Mouse (Mus musculus) frontal cortex, postnatal 14 days (tissue): ENCODE measurements around the gene Slc39a10.
"Not testable (repeated sequence)": the region's sequence is repeated elsewhere in the genome, so short reads cannot be mapped to it uniquely, and the experiment has no call there.

Source experiments
- DNase-seq, 2 experiments: peaks; one replicate each; pipeline ENCODE4 v3.0.0; 2022; ENCODE audit warnings: low spot score in 2 of 2

Slc39a10 gene

GRCm38 (mm10) chr1:46864175-46864885 is 28.3 kb downstream of the Slc39a10 start:
- no peak for DNase-seq

DNA sequence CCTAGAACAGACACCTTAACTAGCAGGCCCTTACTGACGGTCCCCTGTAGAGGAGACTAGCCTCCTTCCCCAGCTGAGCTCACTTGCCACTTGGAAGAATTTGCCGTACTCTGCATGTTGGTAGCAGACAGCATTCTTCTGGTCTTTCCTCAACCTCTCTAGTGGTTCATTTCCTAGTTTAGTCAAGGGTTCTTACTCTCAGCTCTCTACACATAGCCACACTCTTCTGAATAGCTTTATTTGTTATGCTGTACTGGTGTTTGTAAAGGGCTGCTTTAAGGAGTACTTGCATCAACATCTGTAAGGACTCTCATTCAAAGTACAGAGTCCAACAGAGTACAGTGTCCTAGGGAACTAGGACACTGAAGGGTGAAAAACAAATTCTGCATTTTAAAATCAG is 29.2 kb downstream of the Slc39a10 start:
- DNase-seq, result no peak

GRCm38 (mm10) chr1:46860082-46860481 is 32.6 kb downstream of the Slc39a10 start:
- no peak for DNase-seq

GRCm38 (mm10) chr1:46858579-46858978 is 34.1 kb downstream of the Slc39a10 start:
- no peak for DNase-seq

DNA sequence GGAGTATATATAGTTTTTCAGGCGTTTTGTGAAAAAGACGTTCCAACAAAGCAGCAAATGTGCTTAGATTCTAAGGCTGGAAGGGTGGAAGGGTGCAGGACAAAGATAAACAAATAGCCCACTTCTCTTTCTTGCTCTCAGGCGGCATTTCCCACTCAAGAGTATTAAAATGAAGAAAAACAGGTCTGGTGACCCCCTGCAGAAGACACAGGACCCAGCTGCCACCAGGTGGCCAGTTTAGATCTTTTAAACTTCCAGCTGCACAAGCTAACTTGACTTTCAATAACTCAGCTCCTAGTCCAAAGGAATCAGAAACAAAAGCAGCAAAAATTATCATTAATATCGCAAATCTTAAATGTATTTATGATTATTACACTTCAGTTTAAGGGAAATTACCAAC is 36.2 kb downstream of the Slc39a10 start:
- no peak for DNase-seq

DNA sequence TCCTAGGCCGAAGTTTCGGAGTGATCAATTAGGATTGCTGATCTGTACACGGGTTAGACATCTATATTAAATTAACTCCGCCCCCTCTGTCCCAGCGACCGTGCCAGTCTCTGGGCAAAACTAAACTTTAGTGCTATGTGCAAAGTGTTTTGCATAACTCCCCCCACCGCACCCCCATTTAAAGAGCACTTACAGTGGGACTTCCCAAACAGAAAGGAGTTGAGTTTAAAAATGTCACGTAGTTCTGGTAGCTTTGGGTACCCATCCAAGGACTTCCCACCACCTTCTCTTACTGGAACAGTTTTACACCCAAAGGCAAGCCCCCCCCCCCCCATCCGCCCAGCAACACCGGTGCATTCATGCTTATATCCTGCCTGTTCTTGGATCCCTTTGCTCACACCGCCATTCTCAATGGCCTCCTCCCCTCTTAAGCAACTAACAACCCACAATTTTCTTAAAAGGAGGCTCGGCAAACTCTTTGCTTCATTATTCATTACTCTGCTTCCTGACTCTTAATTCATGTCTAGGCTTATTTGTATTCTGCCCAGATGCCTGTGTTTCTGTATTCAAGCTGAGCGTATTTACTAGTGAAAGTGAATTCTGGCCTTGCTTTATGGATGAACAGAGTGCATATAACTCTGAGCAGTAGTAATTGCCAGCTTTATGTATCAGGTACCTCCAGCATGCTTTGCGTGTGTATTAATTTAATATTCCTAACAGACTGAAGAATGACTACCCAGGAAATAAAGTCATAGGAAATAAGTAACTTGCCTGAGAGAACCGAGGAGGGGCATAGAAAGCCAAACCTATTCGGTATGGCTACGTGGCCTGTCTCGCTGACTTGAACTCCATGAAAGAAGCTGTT is 38.4 kb downstream of the Slc39a10 start:
- DNase-seq, result no peak

- peak; percentile 95 for DNase-seq
Measured at GRCm38 (mm10) chr1:46853317-46854035, 39.2 kb downstream of the Slc39a10 start.

DNA sequence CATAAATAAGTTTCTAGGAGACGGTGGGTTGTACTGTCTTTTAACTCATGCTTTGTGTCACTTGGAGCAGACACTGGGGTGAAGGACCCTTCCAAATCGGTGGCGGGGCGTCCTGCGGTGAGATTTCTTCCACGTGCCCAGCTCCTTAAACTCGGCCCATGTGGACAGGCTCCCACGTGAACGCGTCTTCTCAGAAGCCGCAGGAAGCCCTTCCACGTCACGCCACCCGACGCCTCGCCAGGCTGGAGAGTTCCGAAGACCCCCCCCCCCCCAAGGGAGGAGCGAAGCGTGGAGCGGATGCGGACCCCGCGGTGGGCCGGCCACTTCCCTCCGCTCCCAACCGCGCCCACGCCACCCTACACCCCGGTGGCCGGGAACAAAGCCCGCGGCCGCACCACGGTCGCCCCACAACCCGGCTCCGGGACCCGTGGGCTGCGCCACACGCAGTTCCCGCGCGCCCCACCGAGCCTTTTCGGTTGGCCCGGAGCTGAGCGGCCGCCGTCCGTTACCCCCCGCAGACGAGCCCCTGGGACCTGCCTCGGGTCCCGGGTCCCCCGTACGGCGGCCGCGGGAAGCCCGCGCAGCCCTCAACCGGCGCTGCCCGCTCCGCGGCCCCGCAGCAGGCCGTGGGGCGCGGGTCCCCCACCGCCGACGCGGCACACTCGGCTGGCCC is 39.9 kb downstream of the Slc39a10 start:
- peak; percentile 42 to 69 for DNase-seq

GRCm38 (mm10) chr1:46852216-46852599 is 40.4 kb downstream of the Slc39a10 start:
- no peak for DNase-seq

DNA sequence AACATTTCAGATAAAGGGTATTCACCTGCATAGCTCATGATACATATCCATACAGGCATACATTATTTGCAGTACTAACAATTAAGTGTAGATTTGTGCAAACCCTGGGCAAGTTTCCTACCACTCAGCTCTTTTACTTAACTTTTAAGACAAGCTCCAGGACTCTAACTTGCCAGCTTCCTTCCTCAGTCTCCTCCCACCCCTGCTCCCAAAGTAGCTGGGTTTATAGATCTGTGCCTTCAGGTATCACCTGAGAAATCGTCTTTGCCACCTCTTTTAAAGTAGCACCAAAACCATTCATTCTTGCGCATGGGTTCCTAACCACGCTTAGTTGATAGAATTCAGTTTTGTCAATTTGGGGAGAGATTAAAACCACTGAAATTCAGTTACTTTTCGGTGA is 41.1 kb downstream of the Slc39a10 start:
- DNase-seq, result no peak

GRCm38 (mm10) chr1:46849758-46850157 is 42.9 kb downstream of the Slc39a10 start:
- peak in 1 of 2 experiments; percentile 44 for DNase-seq

DNA sequence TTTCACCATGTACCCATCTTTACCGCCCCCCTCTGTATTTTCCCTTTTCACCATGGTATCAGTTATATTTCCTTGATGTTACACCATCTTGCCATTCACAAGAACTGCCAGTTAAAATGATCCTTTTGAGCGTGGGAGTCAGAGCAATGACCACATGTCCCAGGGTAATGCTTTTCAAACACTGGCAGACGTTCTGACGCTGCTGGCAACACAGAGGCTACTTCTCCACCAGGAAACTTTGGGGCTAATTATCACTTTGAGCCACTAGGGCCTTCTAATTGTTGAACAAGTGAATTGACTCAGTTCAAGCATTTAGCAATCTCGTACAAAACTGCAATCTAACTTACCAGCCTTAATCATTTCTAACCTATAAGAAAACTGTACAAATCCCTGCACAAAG is 47.4 kb downstream of the Slc39a10 start:
- no peak for DNase-seq

DNA sequence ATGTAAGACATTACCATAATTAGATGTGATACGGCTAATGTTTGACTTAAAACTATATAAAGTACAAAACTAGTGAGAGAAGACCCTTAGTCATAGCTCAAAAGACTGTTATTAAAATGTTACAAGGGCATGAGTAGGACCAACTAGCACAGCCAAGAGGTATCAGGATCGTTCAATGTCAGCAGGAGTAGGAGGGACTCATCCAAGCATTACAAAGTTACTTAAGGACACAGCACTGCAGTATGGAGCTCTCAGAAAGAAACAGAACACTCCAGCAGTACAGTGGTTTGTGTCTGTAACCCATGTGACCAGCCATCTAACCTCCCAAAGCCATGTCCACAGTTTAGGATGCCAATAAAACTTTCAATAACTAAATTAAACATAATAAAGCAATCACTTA is 48.4 kb downstream of the Slc39a10 start:
- DNase-seq, result no peak

GRCm38 (mm10) chr1:46843406-46843805 is 49.2 kb downstream of the Slc39a10 start:
- no peak for DNase-seq

DNA sequence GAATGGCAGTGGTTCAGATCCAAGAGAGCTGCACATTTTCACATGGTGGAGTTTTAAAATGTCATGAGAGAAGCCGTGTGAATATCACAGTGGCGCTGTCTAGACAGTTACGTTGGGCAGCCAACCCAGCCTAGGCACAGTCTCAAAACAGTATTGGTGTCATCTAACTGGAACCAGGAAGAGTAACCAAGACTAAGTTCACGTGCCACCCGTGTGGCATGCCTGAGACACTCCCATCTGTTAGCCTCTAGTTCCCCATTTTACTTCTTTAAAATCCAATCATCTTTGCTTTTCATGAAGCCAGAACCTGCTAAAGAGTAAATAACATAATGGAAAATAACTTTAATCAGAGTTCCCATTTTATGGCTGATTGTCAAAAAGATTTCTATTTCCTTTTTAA is 60.7 kb downstream of the Slc39a10 start:
- no peak for DNase-seq

DNA sequence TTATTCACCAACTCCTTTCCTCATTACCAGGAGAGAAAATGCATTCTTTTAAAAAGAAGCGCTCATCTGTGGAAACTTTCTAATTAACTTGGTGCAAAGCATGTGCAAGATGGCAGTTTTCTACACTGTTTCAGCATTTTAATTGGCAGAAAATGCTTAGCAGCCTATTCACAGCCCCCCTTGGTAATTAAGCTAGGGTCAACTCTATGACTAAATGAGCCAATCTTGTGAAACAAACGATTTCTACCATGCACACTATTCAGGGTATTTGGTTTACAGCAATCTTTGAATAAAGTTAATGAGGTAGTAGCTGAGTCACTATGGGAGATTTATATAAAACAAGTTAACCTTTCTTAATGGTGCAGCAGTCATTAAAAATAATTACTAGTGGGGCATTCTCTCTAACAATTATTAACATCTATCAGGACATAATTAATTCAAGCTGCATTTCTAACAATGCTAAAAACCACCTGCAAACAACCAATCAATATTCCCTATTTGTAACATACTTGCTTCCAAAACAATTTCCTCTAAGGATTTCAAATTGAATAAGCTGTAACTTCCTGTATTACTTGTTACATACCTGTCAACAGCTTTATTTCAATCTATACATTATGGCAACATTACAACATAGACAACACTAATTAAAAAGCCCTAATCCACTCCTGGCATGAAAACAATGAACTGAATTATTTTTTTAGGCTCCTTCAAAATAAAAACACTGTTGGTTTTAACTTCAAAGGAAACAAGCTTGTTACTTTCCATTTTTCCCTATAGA is 62.4 kb downstream of the Slc39a10 start:
- DNase-seq, result no peak

- DNase-seq, result no peak
Measured at GRCm38 (mm10) chr1:46822256-46822972, 70.2 kb downstream of the Slc39a10 start.

- no peak for DNase-seq
Measured at GRCm38 (mm10) chr1:46817934-46818333, 74.7 kb downstream of the Slc39a10 start.

DNA sequence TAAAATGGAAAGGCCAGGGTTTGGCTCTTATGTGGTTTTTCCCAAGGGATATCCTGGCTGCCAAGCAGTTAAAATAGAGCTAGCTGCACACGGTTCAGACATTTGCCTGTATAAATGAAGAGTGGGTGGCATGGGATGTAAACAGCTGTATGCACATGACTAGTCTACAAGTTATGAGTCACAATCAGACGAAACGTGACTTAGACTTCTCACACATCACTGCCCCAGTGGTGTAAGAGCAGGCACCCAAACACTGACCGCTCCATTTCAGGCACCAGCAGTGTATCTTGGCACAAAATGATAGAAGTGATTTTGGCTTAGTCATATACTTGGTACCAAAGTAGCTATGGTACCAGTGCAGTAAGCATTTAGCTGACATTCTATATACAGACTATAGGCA is 84.0 kb downstream of the Slc39a10 start:
- DNase-seq, result not testable (repeated sequence)

- DNase-seq, result no peak
Measured at GRCm38 (mm10) chr1:46805074-46805473, 87.6 kb downstream of the Slc39a10 start.
